Mouse (Mus musculus): ENCODE measurements at regions not wholly inside any gene's neighbourhood (a gene's known extent, or its start where the extent isn't known, plus 50 kb on each side); places are given as distances from the start of the nearest gene placed in this dataset.

DNA sequence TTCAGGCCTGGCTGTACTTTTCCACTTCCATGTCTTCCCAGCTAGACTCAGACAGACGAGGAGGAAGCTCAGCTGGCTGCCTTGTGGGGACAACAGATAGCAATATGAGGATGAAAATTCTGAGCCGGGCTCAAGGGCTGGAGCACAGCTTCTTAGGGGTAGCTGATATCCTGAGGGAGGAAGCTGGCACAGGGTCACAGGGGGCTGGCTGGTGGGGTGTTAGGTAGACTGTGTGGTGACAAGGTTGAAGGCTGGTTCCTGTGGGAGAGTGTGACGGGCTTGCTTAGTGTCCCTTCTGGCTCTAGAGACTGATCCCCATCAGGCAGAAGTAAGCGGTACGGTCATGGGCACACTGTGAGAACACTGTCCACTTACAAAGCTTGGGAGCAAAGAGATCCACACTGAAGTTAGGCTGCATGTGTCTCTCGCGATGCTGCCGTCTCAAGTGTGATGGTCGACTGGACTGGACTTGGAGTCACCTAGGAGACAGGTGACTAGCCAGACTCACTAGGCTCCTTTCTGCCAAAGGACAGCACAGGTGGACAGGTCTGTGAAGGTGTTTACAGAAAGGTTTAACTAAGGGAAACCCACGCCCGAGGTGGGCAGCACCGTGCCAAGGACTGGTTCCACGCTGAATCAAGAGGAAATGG, 111.1 kb upstream of the S1pr3 start:
- peak in 1 of 2 experiments; percentile 47 for DNase-seq (ENCODE audit: inconsistent age in 2 of 2, low spot score in 1 of 2)

DNA sequence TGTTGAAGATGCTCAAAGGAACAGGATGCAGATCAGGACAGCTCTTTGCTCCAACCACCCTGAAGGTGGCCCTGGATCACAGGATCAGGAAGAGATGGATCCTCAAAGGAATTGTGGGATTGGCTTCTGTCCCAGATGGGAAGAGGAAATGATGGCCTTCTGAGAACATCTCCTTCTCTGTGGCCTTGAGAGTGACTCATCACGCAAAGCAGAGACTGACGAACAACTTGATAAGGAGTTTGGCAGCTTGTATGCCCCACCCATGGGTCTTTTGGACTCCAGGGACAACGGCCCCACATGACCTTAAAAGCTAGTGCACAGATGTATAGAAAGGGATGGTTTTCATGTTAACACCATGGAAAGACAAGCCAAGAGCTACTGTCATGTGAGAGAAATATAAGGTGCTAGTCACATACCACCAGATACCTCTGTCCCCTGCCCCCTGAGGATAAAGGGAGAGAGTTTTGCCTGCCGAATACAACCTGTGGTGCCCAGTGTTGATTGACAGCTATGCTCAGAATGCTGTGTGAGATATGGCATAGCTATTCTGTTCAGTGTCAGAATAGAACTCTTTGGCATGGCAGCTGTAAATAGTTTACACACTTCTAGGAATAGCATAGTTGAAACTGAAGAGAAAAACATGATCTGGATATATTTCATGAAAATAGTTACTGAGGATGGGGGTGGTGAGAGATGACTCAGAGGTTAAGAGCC, 109.2 kb upstream of the S1pr3 start:
- peak; percentile 78 to 83 for DNase-seq (ENCODE audit: inconsistent age in 2 of 2, low spot score in 1 of 2)

DNA sequence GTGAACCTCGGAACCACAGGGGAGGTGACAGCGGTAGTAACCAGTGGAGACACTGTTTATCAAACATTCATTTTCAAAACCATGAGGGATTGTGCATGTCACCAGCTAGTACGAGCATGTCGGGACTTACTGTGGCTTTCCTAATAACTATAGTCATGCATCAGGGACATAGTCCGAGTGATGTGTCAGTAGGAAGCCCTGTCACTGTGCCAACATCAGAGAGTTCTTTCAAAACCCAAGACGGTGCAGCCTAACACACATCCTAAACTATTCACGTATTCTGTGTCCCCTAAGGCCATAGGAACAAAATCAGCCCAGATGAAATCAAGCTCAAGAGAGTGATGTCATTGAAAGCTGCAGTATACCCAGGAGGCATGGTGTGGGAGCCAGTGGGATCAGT, 107.0 kb upstream of the S1pr3 start:
- no peak for DNase-seq (ENCODE audit: inconsistent age in 2 of 2, low spot score in 1 of 2)

DNA sequence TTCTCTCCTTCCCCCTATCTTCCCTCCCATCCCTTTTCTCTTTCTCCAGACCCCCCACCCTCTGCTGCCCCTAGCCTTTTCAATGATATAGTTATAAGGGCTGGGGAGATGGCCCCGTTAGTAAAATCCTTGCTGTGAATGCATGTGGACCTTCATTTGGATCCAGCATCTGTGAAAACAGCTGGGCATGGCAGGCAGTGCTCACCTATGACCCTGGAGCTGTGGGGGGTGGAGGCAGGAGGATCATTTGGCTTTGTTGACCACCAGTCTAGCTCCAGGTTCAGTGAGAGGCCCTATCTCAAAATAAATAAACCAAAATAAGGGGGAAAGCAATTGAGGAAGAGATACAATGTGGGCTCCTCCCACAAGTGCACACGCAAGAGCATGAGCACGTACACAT, 105.3 kb upstream of the S1pr3 start:
- DNase-seq (ENCODE audit: inconsistent age in 2 of 2, low spot score in 1 of 2), result no peak

DNA sequence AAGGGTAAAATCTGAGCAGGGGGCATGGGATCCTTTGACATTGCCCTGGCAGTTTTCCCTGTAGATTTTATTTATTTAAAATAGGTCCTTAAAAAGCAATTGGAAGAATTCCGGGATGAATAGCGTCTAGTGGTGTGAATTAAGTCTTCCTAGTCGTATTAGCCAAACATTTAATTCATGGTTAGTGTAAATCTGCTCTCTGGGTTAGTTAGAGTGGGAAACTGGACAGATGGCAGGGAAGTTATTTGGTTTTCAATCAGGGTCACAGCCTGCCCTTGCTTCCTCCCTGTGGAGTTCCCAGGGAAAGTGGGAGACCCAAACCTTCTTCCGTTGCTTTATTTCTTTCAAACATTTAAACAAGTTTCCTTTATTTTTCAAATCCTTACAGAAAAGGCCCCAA, 103.8 kb upstream of the S1pr3 start:
- no peak for DNase-seq (ENCODE audit: inconsistent age in 2 of 2, low spot score in 1 of 2)

DNA sequence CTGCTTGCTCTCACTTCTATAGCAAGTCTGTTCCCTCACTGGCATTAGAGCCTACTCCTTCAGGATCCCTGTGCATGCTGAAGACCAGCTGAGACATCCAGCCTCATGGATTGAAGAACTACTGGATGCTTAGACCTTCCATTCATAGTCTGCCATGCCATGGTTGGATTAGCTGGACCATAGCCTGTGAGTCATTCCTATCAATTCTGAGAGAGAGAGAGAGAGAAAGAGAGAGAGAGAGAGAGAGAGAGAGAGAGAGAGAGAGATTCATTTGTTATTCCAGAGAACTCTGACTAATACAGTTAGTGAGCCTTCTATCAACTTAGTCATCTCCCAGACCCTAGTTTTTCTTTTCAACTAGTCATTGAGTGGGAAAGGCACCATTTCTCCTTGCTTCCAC, 99.0 kb upstream of the S1pr3 start:
- no peak for DNase-seq (ENCODE audit: inconsistent age in 2 of 2, low spot score in 1 of 2)

DNA sequence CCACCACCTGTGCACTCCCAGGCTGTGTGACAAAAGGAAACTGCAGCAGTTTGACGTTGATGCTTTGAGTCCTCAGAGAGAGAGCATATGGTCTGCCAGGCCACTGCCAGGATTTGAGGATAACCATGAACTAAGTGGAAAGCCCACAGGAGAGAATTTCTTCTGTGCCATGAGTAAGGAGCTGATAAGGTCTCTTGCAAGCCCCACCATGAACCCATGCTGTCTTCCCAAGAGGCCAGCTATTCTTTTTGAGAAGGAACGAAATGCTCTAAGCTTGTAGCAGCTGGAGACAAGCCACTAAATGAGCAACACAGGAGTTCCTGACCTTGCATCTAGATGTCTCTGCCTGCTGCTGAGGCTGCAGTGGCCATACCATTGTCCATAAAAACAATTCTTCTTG, 98.4 kb upstream of the S1pr3 start:
- no peak for DNase-seq (ENCODE audit: inconsistent age in 2 of 2, low spot score in 1 of 2)

DNA sequence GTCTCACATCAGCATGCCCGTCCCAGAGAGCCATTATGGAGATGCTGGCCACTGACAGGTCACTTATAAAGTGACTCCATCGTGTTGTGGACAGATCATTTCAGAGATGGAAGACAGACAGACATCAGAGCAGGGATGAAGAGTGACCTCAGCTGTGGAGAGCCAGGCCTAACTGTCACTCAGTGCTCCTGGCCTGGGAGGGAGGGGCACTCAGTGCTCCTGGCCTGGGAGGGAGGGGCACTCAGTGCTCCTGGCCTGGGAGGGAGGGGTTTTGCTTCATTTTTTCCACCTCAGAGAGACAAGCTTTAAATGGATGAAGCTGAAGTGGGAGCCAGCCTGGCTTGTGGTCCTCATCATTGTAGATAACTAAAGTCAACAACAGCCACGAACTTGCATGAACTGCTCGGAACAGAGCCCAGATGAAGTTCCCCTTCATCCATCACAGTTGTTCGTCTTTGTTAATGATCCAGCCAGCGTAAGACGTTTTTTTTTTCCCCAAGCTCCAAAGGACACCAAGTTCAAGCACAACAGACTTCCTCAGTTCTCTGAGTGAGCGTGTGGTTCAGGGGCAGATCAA, 96.7 kb upstream of the S1pr3 start:
- DNase-seq (ENCODE audit: inconsistent age in 2 of 2, low spot score in 1 of 2), result no peak

DNA sequence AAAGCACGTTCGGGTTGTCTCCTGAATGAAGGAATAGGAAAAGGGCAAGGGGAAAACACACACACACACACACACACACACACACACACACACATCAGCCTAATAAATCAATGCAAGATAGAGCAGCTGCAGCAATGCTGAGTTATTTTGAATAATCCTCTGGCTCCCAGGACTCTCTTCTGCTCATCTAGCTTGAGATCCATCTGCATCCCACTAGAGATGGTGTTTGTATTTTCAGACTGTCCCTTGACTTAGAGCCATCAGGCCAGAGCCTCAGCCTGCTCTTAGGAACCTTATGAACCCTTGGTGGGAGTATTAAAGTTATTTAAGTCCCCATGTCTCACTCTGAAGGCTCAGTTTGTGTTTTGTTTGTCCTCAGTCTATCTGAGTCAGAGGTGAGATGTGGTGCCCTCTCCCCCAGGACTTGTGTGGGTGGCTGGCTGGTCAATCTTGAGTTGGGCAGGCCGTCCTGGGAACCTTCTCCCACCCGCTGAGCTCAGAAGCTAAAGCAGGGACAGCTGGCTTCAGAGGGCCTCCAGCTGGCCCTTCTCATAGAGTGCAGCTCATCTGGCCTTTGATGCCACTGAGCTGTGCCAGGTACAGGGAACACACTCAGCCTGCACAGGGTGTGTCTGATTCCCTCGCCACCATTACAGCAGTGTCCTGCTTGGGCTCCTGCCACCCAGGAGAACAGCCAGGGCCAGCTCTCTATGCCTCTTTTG, 95.1 kb upstream of the S1pr3 start:
- peak in 1 of 2 experiments; percentile 25 for DNase-seq (ENCODE audit: inconsistent age in 2 of 2, low spot score in 1 of 2)

DNA sequence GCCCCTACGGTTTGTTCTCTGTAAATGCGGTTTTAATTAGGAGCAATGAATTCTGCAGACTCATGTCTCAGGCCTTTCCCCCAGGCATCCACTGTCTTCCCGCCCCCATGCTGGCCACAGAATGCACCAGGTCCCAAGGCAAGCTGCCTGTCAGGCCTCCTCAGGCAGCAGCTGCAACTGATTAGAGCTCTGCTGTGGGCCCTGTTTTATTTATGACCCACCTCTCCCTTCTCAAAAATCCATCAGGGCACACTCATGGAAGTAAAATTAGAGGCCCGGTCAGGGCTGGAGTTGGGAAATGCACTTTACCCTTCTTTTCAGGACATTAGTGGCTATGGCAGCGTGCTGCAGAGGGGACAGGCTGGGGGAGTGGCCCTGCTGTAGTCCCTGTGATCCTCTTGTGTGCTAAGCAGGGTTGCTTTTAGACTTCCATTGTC, 93.9 kb upstream of the S1pr3 start:
- DNase-seq (ENCODE audit: inconsistent age in 2 of 2, low spot score in 1 of 2), result peak in 1 of 2 experiments; percentile 34

DNA sequence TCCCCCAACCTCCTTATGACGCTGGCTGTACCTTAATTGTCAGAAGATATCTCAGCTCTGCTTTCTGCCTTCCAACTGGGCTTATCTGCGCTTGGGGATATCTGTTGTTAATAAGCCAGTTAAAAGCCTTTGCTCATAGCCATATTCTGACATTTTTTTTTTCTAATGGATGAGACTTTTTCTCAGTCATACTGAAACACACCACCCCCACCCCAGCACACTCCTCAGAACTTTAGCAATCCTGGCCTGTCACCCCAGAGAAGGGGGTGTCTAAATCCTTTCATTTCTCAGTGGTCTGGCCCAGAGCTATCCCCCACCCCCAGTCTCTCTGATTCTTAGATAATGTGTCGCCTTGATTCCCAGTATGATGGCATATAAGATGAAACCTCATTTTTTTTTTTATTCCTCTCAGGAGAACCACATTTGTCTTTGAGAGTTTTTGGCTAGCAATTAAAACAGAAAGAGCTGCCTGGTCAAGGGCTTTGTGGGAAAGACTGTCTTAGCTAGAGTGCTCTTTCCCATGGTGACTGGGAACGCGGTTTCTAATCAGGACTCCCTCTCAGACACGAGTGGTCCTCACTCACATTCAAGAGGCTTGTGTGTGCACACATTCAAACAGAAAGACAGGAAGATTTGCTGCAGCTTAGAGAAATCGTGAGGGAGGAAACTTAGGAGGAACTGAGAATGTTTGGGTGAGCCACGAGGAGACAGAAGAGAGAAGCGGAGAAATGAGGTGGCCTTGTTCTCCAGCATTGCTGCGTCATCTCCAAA, 93.2 kb upstream of the S1pr3 start:
- no peak for DNase-seq (ENCODE audit: inconsistent age in 2 of 2, low spot score in 1 of 2)

DNA sequence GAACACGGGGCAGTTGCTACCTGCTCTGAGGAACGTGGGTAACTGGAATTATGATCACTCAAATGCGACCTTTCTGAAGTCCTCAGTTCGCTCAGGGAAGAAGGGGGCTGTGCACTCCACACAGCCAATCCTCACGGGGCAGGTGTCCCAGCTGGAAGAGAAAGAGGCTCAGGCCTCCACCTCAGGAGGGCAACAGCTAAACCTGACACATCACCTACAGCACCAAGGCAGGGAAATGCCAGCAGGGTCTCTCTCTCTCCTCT, 92.7 kb upstream of the S1pr3 start:
- no peak for DNase-seq (ENCODE audit: inconsistent age in 2 of 2, low spot score in 1 of 2)

DNA sequence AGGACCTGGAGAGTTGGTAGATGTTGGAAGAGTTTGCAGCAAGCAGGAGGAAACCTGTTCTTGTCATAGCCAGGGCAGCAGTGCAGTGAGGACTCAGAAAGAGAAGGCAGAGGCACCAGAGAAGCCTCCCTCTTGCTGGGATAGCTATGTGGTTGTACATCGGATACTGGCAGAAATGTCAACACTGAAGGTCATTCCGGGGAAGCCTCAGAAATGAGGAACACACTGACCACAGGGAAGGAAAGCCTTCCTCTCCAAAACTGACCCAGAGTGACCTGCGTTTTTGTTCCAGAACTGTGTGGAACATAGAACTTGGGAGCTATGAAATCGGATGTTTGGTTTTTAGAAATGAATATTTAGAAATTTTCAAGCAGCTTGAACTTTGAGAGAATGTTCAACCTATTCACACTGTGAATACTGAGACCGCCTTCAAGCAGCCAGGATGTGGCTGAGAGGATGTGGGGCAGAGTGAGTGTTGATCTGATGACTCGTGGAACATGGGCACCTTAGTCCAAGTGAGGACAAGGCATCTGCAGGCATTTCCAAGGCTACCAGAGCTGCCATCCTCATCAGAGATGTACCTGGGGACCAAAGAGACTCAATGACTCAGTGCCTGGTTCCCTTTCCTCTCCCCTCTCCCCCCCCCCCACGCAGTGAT, 85.3 kb upstream of the S1pr3 start:
- peak in 1 of 2 experiments; percentile 54 for DNase-seq (ENCODE audit: inconsistent age in 2 of 2, low spot score in 1 of 2)

DNA sequence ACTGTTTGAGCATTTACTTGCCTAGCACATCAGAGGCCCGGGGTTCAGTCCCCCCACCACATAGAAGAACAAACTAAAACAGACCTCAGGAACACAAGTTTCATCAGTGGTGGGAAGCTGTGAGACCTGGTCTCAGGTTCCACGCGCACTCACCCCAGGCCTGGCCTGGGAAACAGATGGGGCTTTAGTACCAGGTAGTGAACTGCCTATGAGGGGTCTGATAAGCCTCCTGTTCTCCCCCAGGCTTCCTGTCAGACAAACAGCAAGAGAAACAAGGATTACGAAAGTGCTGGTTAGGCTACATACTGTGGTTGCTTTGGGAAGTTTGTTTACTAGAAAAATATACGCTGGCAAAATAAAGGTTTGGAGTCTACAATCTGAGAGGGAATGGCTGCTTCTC, 83.7 kb upstream of the S1pr3 start:
- DNase-seq (ENCODE audit: inconsistent age in 2 of 2, low spot score in 1 of 2), result no peak

DNA sequence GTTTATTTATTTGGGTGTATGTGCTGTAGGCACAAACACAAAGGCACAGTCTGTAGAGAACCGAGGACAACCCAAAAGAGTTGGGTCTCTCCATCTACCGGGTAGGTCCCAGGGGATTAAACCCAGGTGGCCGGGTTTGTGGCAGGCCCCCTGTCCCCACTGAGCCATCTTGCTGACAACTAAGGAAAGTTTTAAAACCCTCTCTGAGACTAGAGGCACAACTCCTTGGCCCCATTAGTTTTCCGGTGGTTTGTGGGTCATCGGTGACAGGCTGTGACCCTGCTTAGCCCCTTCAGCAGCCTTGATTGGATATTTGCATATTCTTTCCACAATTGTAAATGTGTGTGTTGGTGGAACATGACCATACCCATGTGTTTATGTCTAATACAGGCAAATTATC, 83.1 kb upstream of the S1pr3 start:
- no peak for DNase-seq (ENCODE audit: inconsistent age in 2 of 2, low spot score in 1 of 2)

DNA sequence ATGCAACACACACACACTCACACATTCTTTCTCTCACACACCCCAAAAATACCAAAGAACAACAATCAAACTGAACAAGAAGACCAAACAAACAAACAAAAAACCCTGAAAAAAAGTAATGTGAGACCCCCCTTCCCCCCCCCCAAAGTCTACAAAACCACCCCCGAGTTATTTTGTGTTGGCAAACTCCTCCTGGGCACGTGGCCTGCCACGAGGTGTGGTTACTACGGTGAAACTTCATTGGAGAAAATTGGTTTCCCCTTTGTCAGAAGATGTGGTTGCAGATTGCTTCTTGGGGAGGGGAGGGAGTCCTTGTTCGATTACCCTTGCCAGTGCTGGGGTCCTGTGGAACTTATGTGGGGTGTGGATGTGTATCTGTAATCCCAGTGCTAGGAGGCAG, 82.3 kb upstream of the S1pr3 start:
- DNase-seq (ENCODE audit: inconsistent age in 2 of 2, low spot score in 1 of 2), result no peak

DNA sequence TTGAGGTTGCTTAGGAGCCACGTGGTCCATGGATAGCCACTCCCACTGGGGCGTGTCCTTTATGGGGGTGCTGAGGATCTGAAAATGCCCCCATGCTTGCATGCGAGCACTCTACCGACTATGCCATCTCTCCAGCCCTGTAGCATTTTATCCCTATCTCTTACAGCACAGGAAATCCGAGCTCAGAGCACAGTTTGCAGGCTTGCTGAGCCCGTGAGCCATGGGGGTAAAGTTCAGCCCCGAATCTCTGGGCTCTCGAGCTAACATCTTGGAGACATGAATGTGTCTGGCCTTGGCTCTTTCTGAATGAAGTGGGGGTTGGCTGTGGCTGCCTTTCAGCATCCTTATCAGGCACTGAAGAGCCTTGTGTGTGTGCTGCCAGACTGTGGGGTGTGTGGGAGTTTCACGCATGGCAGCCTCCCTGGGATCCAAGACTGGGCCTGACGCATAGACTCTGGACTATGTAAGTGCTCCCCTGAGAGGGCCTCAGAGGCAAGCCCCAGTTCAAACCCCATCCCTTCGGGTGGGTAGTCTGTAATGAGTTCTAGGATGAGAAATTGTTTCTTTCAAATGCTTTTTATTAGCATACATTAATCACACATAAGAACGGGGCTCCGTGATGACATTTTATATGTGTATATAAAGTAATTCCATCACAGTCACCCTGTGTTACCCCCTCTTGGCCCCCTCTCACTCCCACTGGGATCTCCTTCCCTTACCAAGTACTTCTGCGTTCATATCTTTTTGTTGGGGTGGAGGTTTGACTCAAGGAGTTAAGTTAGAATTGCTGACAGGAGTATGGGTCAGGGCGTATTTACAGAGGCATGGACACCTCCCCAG, 80.1 kb upstream of the S1pr3 start:
- peak; percentile 21 to 39 for DNase-seq (ENCODE audit: inconsistent age in 2 of 2, low spot score in 1 of 2)

DNA sequence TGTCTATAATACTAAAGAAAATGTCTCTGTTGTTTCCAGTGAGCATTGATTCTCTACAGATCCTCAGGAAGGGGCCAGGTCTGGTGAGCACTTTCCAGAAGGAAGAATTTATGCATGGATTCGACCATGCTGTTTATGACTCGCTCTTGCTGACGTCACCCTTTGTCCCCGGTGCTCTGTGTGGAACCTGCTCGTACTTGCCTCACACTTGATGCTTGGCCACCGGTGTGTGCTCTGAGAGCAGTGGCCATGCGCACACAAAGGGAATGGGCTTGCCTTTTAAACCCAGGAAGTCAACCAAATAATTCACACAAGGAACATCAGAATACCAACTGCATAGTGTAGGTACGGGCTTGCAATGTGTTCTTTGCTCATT, 79.5 kb upstream of the S1pr3 start:
- no peak for DNase-seq (ENCODE audit: inconsistent age in 2 of 2, low spot score in 1 of 2)

DNA sequence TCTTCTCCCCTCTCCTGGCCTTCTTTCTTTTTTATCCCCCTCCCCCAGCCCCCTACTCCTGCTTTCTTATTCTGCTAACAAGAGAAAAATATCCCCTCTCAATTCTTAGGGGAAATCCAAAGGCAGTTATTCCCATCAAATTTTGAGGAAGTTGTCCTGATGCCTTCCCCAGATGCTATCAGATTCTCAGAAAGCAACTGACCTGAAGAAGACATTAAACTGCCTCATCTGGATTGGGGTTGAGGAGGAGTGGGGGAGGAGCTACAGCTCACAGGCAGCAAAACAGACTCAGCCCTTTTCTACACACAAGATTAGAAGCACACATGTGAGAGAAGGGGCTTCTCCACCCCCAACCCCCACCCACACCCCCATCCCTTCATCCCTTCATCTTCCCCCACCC, 78.7 kb upstream of the S1pr3 start:
- DNase-seq (ENCODE audit: inconsistent age in 2 of 2, low spot score in 1 of 2), result no peak

DNA sequence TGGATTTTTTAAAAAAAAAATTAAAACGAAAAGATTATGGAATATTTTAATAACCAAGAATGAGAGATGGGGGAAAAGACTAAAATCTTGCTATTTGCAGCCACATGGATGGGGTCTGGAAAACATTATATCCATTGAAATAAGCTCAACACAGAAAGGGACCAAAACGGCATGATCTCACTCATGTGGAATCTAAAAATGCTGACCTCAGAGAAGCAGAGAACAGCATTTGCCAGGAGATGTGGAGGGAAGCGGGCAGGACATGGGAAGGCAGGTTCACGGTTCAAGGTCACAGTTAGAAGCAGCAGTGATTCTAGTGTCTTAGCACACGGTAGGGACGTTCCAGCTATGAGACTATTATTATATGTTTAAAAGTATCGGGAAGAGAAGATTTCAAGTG, 76.2 kb upstream of the S1pr3 start:
- DNase-seq (ENCODE audit: inconsistent age in 2 of 2, low spot score in 1 of 2), result peak; percentile 40 to 44
